Mouse (Mus musculus) cortical plate, adult 2 months (tissue): ENCODE measurements around the gene Gtpbp1. TPM values are rescaled to one million over a fixed set of nuclear protein-coding genes. Genes with fewer than 3 reads are reported as not detected.

Experiments used
- H3K27ac ChIP-seq: fragments of 200-500 bp; 2 replicates; pipeline ENCODE4 v1.5.1; 2012; ENCODE audit warnings: low read length, control low read depth, inconsistent platforms; ENCODE audit not compliant: insufficient read depth
- H3K4me1 ChIP-seq: fragments of 200-500 bp; 2 replicates; pipeline ENCODE4 v1.6.1; 2011; ENCODE audit warnings: low read length; ENCODE audit not compliant: control insufficient read depth, insufficient read depth
- H3K4me3 ChIP-seq: fragments of 200-500 bp; 2 replicates; pipeline ENCODE4 v1.5.1; 2011; ENCODE audit warnings: mild to moderate bottlenecking, low read length, control low read depth; ENCODE audit not compliant: insufficient read depth
- CTCF ChIP-seq: fragments of 200-500 bp; IDR thresholded peaks from 2 replicates; pipeline ENCODE4 v1.5.1; 2011; ENCODE audit warnings: mild to moderate bottlenecking, control low read depth, low read length; ENCODE audit not compliant: insufficient read depth; ENCODE audit errors: extremely low read depth
- POLR2A ChIP-seq: fragments of 200-500 bp; IDR thresholded peaks from 2 replicates; pipeline ENCODE4 v1.6.1; 2011; ENCODE audit warnings: mild to moderate bottlenecking, low read length, control low read depth; ENCODE audit not compliant: insufficient read depth; ENCODE audit errors: extremely low read depth
- polyA plus RNA-seq: library from polyadenylated mRNA; depleted of rRNA; stranded (reverse); fragments of >200 nt; gene quantifications from 2 replicates; pipeline ENCODE4 v1.2.3, GENCODE M21; 2012; rRNA removed

The Gtpbp1 gene
- polyA plus RNA-seq: 36.4 and 36.9 TPM in 2 replicates

GRCm38 (mm10) chr15:79690426-79691022 lies at the start of gene Gtpbp1:
Gene Gtpbp1, plus strand, starts transcription at chr15:79690845.
- Histone ChIP-seq H3K27ac (no peak within 1 kb of the TSS; the same call in 1 of the 2 replicates), H3K4me1 (peaks cover 5% of the 10 kb centered on the region; the same call in 1 of the 2 replicates), H3K4me3 (peak within 1 kb of the TSS; percentile 65)
- TF ChIP-seq CTCF (no peak), POLR2A (0 out of 2 replicates have a peak, but pooled peaks have one; percentile 43)

GRCm38 (mm10) chr15:79641135-79641817 lies 49.4 kb upstream of the Gtpbp1 start:
- TF ChIP-seq POLR2A (no peak), CTCF (no peak)
- H3K4me3 ChIP-seq: no peak overlapping the region
- H3K27ac ChIP-seq: no peak overlapping the region
- H3K4me1 ChIP-seq: peaks cover 3% of the 10 kb centered on the region; the same call in 1 of the 2 replicates

GRCm38 (mm10) chr15:79645483-79645882 lies 45.2 kb upstream of the Gtpbp1 start:
- TF ChIP-seq POLR2A: no peak
- TF ChIP-seq CTCF: no peak
- Histone ChIP-seq H3K4me1 (peaks cover 3% of the 10 kb centered on the region; the same call in 1 of the 2 replicates), H3K27ac (no peak overlapping the region), H3K4me3 (no peak overlapping the region)

- no peak overlapping the region for H3K4me3 ChIP-seq
- H3K4me1 ChIP-seq: no peaks in the 10 kb centered on the region
- TF ChIP-seq POLR2A: no peak
- no peak overlapping the region for H3K27ac ChIP-seq
These were observed 42.5 kb upstream of the Gtpbp1 start for GRCm38 (mm10) chr15:79648130-79648529.

GRCm38 (mm10) chr15:79650569-79650968 lies 40.1 kb upstream of the Gtpbp1 start:
- no peak overlapping the region for H3K27ac ChIP-seq
- TF ChIP-seq CTCF: peak; percentile 63
- no peak for TF ChIP-seq POLR2A
- no peak overlapping the region for H3K4me3 ChIP-seq
- H3K4me1 ChIP-seq: no peaks in the 10 kb centered on the region

- no peaks in the 10 kb centered on the region for H3K4me1 ChIP-seq
- no peak overlapping the region for H3K4me3 ChIP-seq
- H3K27ac ChIP-seq: no peak overlapping the region
- TF ChIP-seq CTCF (peak; percentile 25; the same call in 1 of the 2 replicates), POLR2A (no peak)
These were observed 39.2 kb upstream of the Gtpbp1 start for GRCm38 (mm10) chr15:79651481-79651880.

GRCm38 (mm10) chr15:79656451-79656850 lies 34.2 kb upstream of the Gtpbp1 start:
- no peak for TF ChIP-seq POLR2A
- no peak for TF ChIP-seq CTCF
- H3K4me1 ChIP-seq: peaks cover 4% of the 10 kb centered on the region
- no peak overlapping the region for H3K27ac ChIP-seq
- no peak overlapping the region for H3K4me3 ChIP-seq

- TF ChIP-seq POLR2A: no peak
- peak; percentile 60 for TF ChIP-seq CTCF
These were observed 32.7 kb upstream of the Gtpbp1 start for GRCm38 (mm10) chr15:79657837-79658530.

GRCm38 (mm10) chr15:79658531-79659375 lies 31.9 kb upstream of the Gtpbp1 start, which contains the start of the genes Fam227a and Cby1:
Gene Fam227a, minus strand, starts transcription at chr15:79658956.
Gene Cby1, plus strand, starts transcription at chr15:79659199.
- H3K4me1 ChIP-seq: peaks cover 4% of the 10 kb centered on the region
- no peak for TF ChIP-seq CTCF
- peak; percentile 82 for TF ChIP-seq POLR2A
- peak within 1 kb of the TSS; percentile 97 for H3K27ac ChIP-seq
- peak within 1 kb of the TSS; percentile 84 for H3K4me3 ChIP-seq

More at GRCm38 (mm10) chr15:79657837-79658530, 32.7 kb upstream of the Gtpbp1 start:
- Histone ChIP-seq H3K4me1 (peaks cover 4% of the 10 kb centered on the region), H3K27ac (peak overlapping the region; percentile 97), H3K4me3 (peak overlapping the region; percentile 84)
